Mouse (Mus musculus): ENCODE data around the gene Ssx2ip.
A peak's percentile ranks its signal among the peaks of the same experiment; 100 is the strongest.

Gene Ssx2ip

DNA sequence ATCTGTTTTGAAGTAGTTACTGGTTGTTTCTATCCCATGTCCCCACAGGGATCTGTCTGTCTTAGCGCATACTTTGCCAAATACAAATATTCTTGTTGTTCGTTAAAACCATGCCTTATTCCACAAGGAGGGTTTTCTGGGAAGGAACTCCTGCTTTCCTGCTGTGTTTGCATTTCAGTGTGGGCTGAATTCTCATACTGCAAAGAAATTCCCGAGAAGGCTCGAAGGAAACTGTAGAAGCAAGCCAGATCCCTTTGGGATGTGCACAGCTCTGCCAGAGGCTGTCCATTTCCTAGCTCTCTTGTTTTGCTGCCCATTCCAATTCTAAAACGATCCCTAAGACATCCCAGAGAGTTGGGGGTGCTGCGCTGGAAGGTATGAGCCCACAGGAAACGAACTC, 36.0 kb downstream of the Ssx2ip start:
- no peak for DNase-seq

DNA sequence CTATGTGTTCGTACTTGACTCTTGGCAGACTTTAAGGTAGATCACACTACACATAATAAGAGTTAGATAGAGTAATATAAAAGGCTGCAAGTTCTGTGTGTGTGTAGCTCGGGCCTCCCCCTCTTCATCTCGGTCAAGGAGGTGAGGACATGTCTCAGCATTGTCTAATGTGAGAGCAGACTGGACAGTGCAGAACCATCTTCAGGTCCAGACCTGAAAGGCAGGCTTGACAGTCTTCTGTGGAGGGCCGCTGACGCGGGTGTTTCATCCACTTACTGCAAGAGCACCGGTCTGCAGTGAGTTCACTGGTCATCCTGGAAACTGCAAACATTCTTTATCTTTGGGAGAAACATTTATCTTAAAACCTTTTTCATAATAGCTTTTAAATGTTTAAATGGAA, 38.0 kb downstream of the Ssx2ip start:
- no peak for DNase-seq

DNA sequence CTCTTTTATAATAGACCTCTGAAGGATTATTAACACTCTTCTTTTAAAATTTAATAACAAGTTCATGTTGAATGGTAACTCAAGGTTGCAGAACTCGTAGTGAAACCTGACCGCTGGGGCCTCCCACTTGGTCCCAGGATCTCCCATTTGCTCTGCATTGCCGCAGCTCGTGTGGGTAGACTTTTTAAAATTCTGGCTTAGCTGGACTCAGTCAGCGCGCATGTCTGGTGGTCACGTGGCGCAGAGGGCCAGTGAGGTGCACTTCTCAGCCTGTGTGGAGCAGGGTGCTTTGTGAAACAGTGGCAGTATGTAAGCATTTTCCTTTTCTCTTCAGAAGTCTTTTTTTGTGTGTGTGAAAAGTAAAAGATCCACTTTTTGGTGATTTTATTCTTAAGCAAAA, 38.5 kb downstream of the Ssx2ip start:
- no peak for DNase-seq

DNA sequence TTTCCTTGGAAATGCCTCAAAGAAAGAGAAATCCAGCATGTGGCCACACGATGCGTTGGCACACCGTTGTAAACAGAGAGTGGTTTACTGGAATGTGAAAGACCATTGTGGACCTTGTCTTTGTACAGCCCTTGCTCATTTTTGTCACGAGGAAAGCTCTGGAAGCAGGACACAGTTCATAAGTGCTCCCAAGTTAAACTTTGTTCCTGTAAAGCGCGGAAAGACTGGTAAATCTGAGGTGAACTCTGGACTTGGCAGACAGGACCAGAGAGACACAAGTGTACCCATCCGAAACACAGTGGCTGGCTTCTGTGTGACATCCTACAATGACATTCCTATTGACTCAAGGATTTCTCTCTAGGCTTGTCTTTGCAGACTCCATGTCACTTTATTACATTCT, 38.9 kb downstream of the Ssx2ip start:
- DNase-seq: no peak

DNA sequence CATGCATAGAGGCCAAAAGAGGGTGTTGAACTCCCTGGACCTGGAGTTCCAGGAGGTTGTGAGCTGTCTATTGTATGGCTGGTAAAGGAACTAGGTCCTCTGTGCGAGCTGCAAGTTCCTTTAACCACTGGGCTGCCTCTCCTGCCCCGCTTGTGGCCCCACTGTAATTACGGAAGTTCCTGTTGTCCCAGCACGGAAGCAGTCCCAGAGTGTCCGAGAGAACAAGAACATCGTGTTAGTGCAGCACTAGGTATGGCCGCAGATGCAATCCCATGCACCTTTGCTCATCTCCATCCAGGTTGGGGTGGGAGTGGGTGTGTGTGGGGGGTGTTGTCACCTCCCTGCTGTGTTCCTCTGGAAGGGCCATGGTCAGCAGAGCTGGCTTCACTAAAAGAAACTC, 40.4 kb downstream of the Ssx2ip start:
- DNase-seq: no peak

DNA sequence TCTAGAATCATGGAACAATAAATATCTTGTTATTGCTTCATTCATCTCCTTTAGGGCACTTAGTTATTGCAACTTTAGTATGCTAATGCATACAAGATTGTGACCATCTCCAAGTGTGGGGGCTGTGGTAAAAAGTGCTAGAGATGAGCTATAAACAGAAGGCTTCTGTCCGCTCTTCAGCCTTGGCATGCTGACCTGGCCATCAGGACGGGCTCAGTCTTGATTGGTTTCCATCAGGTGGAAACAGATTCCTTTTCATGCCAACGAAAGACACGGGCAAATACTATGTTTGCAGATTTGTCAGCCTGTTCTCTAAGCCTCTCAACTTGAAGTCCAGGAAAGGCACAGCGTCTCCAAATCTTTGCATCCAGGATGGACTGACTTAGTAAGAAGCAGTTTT, 42.7 kb downstream of the Ssx2ip start:
- no peak for DNase-seq

DNA sequence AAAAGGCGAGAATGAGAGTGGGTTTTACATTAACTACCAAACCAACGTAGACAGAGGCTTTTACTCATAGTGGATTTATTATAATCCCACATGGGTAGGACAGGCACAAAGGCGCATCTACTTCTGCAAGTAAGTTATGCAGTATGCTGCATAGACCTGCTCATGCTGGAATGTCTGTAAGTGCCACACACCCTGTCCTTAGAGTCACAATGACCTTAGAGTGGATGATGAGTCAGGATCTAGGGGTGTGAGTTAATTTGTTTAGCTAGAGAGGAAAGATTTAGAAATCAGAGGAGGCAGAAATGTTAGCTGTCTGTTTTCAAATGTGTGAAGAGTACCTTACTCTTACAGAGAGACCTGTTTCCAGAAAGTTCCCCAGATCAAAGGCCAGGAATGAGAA, 43.2 kb downstream of the Ssx2ip start:
- no peak for DNase-seq

DNA sequence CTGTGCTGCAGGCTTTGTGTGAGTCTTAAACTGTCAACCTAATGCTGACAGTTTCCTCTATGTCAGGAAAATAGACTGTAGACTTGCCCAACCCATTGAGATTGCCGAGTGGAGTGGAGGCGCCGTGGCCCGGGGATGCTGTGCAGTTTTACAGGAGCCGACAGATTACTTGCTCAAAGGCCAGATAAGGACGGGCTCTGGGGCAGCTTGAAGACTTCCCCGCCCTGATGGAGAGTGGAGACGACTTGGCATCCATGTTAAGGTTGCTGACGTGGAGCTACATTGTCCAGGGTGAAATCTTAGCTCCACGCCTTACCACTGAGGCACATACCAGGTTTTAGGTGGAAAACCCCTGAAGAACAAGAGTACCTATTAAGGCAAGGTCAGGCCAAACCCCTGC, 43.9 kb downstream of the Ssx2ip start:
- DNase-seq: no peak

DNA sequence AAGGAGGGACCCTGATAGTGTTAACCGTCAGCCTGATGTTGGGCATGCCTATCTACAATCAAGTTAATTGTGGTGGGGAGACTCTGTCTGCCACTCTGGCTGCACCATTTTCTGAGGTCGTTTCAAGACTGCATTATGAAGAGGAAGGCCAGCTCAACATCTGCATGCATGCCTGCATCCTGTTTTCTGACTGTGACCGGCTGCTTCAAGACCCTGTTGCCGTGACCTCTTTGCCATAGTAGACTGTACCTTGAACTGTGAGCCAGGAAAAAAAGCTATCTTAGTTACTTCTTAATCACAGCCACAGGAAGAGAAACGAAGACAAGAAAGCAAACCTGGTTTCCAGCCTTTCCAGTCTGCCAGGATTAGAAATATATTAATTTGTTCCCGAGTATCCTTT, 44.5 kb downstream of the Ssx2ip start:
- no peak for DNase-seq

DNA sequence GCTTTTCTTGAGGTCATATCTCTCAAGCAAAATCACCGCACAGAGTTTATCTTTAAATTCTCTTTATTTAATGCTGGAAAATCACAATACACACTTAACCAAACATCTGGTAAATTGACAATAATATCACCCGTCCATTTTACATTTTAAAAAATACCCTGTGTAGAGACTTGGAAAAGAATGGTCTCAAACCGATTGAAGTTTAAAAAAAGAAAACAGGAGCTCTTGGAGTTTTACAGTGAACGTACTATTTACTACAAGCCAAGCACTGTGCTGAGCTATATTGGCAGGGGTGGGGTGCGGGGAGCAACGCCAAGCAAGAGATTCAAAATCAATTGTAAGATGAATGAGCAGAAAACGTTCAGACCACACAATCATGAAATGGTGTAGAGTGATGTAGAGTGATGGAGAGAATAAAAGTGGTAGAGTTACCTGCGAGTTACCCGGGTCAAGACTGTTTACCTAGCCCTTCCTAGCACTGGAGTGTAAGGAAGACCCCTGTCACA, 45.4 kb downstream of the Ssx2ip start, which contains the start of gene Ctbs:
TSS of gene Ctbs (plus strand) at position 51 of the 506 bp plus-strand sequence.
- DNase-seq: no peak

DNA sequence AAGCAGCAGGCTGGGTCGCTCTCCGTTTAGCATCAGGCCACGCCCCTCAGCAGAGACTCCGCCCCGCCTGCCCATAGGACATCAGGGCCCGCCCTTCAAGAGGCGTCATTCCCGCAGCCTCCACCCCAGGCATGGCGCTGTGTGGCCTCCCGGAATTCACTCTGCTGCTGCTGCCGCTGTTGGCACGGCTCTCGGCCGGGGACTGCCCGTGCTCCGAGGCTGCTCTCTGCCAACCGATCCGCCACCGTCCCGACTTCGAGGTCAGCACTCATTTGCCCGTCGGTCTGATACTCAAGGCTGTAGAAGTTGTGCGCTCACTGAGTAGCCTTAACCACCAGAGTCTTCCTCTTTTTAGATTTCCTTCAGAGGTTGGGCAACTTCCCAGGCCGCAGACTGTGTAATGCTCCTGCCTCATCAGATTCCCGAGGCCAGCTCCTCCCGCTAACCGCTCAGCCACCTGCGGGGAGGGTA, 46.0 kb downstream of the Ssx2ip start:
- DNase-seq: peak; percentile 87 to 92

DNA sequence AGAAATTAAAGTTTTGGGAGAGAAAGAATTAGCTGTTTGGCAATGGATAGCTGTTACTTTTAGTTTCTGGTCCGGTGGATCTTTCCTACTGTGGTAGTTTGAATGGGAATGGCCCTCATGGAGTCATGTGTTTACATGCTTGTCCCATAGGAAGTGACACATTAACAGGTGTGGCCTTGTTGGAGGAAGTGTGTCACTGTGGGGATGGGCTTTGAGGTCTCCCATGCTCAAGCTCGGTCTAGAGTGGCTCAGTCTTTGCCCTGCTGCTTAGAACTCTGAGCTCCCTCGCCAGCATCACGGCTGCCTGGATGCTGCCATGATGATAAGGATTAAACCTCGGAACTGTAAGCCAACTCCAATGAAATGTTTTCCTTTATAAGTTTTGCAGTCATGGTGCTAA, 46.9 kb downstream of the Ssx2ip start:
- no peak for DNase-seq

DNA sequence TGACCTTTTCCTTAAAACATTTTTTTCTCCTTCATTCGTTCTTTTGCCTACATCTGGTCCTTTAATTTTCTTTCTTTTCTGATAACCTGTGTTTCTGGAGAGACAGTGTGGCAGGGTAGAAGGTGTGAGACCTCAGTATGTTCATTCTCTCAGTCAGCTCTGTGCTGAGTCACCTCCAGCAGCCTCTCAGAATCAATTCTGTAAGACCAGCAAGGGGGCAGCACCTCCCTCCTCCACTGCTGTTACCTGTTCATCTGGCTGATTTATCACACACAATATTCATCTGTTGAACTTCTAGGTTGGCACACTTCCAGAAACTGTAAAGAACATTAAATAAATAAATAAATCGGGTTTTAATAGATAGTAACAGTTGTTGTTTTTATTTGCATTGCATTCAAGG, 58.5 kb downstream of the Ssx2ip start:
- DNase-seq: no peak

DNA sequence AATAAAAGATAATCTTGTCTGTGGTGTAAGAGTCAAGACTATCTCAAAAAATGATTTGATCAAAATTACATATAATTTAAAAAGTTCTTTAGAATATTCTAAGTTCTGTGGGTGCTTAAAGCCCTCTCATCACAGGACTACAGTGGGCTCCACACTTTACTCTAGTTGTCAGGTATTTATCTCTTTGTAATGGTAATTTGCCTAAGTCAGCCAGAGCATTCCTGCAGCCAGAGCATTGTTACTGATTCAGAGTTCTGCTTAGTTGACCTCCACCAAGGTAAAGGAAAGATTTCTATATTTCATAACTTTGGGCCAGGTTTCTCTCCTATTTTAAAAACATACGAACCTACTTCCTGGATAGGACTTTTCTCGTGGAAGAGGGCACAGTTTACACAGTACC, 64.8 kb downstream of the Ssx2ip start:
- no peak for DNase-seq

DNA sequence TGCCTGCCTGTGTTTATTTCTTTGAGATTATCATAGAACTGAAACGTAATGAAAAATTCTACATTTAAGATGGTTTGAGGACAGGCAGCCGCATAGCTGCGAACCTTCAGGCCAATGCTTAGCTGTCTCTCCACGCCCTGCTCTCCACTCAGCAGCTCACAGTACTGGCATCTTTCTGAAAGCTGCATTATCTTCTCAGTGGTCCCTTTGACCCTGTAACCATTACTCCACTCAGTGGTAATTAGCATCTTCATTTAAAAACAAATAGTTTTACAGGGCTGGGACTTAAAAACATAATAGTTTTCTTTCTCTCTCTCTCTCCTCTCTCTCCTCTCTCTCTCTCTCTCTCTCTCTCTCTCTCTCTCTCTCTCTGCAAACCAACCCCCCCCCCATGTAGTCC, 68.2 kb downstream of the Ssx2ip start:
- DNase-seq: no peak

DNA sequence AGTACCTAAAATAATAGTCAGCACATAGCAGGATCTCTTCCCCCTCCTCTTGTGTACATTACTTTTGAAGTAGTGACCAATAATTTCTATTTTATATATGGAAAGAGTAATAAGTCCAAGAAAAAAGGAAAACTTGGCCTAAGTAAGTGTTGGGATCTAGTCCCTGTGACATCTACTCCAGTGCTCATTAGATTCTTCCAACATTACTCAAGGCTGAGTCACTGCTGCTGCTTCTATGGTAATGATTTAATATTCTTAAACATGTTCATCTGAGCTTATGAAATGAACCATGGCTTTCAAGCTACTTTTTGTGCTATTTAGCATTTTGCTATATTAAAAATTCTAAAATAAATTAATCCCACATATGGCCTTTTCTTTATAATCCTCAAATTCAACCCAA, 69.3 kb downstream of the Ssx2ip start:
- DNase-seq: no peak

DNA sequence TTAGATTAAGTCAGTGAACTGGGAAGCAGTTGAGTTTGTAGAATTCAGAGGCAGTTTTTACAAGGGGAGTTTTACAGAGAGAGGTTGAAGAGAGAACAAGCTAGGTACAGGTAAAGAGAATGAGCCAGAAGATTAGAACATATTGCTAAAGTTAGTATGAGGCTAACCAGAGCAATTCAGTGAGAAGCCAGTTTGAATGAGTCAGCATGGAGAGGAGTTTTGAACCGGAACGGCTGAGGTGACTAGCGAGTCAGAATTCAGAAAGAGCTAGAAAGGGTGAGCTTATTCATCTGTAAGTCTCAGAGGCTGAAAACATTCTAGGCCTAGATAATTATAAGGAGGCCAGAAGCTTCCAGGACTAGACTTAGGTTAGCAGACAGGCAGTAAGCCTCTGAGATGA, 70.0 kb downstream of the Ssx2ip start:
- no peak for DNase-seq

DNA sequence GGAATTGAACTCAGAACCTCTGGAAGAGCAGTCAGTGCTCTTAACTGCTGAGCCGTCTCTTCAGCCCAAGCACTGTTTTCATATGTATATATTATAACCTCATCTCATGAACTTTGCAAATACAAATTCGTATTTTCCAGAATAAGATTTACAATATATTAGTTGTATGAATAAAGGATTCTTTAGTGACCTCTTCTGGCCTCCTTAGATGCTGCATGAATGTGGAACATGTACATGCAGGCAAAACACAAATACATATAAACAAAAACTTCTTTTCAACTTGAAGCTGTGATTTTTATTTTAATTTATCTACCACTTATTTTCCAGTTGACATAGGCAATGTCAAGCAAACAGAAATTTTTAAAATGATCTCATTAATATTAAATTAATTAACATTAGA, 77.6 kb downstream of the Ssx2ip start:
- no peak for DNase-seq

DNA sequence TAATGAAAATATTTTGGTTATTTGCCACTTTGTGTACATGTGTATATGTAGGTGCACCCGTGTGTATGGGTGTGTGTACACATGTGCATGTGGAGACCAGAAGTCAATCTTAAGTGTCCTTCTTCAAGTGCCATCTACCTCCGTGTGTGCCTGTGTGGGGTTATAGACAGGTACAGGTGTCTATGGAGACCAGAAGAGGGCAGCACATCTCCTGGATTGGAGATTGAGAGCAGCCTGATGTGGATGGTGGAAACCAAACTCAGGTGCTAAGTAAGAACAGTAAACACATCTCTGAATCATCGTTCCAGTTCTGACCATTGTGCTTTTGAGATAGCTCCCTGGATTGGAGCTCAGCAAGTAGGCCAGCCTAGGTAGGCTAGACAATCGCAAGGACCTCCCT, 82.0 kb downstream of the Ssx2ip start:
- DNase-seq: no peak

Data from cerebellum, postnatal 25 days (tissue).